ENCODE assay signal across 10 mouse cellular contexts in the genomic region with DNA sequence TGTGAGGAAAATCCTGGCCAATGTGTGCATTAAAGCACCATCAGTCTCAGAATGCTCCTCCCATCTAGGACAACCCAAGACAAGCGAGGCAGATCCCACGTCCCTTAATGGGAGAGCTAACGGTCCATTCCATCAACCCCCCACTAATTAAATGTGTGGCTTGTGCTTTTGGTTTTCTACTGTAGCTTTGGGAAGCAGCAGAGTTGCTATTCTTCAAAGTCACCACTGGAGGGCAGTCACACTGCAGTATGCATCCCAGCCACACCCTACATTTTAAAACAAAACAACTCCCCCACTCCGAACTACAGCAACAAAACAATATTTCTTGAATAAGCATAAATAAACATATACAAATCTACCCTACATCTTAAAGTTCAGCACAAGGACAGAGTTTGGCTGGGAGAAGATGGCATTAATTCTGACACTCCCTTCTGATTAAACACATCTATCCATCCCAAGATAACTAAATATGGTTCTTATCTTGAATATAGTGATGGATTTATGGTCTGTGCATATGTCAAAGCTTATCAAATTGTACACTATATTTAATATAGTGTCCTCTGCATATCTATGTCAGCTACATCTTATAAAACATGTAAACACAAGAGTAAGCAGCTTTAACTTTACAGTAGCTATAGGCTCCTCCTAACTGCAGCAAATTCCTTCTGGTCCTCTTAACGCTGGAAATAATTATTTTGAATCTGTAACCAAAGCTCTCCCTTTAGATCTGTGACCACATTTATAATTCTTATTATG.
A peak's percentile ranks its signal among the peaks of the same experiment; 100 is the strongest.
DNase-seq lines count a peak whose midpoint lies in the region; ATAC-seq and TF ChIP-seq lines count a peak whose summit lies in the region.
"Had no signal": no experiment of that assay in that cellular context is flagged by ENCODE, and none has a peak within 500 bp of the region (broad histone marks: within the 10 kb centered on the region; RNA-seq: fewer than 3 reads in every experiment).

No protein-coding gene starts in this region.

- no peak for DNase-seq in kidney, adult 2 months
- no peak for DNase-seq in kidney, adult 9 months
- DNase-seq in G1E (ENCODE audit: low spot score), result peak; percentile 15
- peak; percentile 86 for DNase-seq in cerebellum, adult 9-10 months
- DNase-seq in ovary, postnatal 14 days (ENCODE audit: low spot score), result no peak

- peak; percentile 70 for ATAC-seq in G1E (ENCODE audit: extremely low read depth, insufficient number of reproducible peaks, low FRiP score, poor library complexity, severe bottlenecking)
- peak; percentile 59 for ATAC-seq in hindbrain, embryonic 16.5 days
- ATAC-seq in neural tube, embryonic 15.5 days (ENCODE audit: low FRiP score), result peak; percentile 77
- ATAC-seq in monocyte, adult 5-6 weeks (replicated peaks; ENCODE audit: insufficient number of reproducible peaks, low FRiP score, low TSS enrichment, poor library complexity, severe bottlenecking), result no peak

- H3K27ac ChIP-seq in kidney, adult 2 months (ENCODE audit: insufficient read depth, low read depth, low read length), result no peak overlapping the region
- no peak overlapping the region; the same call in 1 of the 2 replicates for H3K27ac ChIP-seq in hindbrain, embryonic 16.5 days (ENCODE audit: low read depth, low read length)
- peak overlapping the region; percentile 54 for H3K27ac ChIP-seq in neural tube, embryonic 15.5 days (replicated peaks)

- H3K36me3 ChIP-seq in kidney, adult 2 months (ENCODE audit: control insufficient read depth, insufficient read depth, low read length), result no peaks in the 10 kb centered on the region
- H3K36me3 ChIP-seq in G1E (replicated peaks), result no peaks in the 10 kb centered on the region
- no peaks in the 10 kb centered on the region for H3K36me3 ChIP-seq in hindbrain, embryonic 16.5 days (ENCODE audit: control insufficient read depth, insufficient read depth, low read length)
- no peaks in the 10 kb centered on the region for H3K36me3 ChIP-seq in neural tube, embryonic 15.5 days

- H3K4me2 ChIP-seq in hindbrain, embryonic 16.5 days (ENCODE audit: low read length), result peak overlapping the region; percentile 28
- peak overlapping the region; percentile 28; the same call in 1 of the 2 replicates for H3K4me2 ChIP-seq in neural tube, embryonic 15.5 days

- no peak overlapping the region for H3K9ac ChIP-seq in hindbrain, embryonic 16.5 days (ENCODE audit: low read depth, low read length)
- no peak overlapping the region for H3K9ac ChIP-seq in neural tube, embryonic 15.5 days (replicated peaks)

- peak; percentile 66 for TF ChIP-seq CTCF in kidney, adult 2 months (conservative IDR thresholded peaks at IDR 0.05; ENCODE audit: insufficient read depth, insufficient read length, low read depth, low read length)
- TF ChIP-seq CTCF in G1E (IDR thresholded peaks at IDR 0.05; ENCODE audit: low read depth, low read length), result peak; percentile 92

- no peaks in the 10 kb centered on the region for H3K4me1 ChIP-seq in kidney, adult 2 months (ENCODE audit: control insufficient read depth, insufficient read depth, low read length)
- peaks cover 3% of the 10 kb centered on the region; the same call in 1 of the 2 replicates for H3K4me1 ChIP-seq in G1E (ENCODE audit: insufficient read depth, low read depth, low read length)
- peaks cover 2% of the 10 kb centered on the region; the same call in 1 of the 2 replicates for H3K4me1 ChIP-seq in hindbrain, embryonic 16.5 days (ENCODE audit: control insufficient read depth, insufficient read depth, low read depth, low read length)
- peaks cover 12% of the 10 kb centered on the region; the same call in 1 of the 2 replicates for H3K4me1 ChIP-seq in neural tube, embryonic 15.5 days
- H3K4me1 ChIP-seq: megakaryocyte, embryonic 14.5 days had no signal

- WGBS in kidney, adult 2 months, result 10% methylated on average over 5 of the region's 5 CpGs
- WGBS in hindbrain, embryonic 16.5 days, result 9% methylated on average over 5 of the region's 5 CpGs
- 6% methylated on average over 5 of the region's 5 CpGs for WGBS in neural tube, embryonic 15.5 days

- TF ChIP-seq POLR2A in kidney, adult 2 months (IDR thresholded peaks at IDR 0.05; ENCODE audit: low read depth, low read length), result no peak

- no peaks in the 10 kb centered on the region; the same call in 1 of the 2 replicates for H3K27me3 ChIP-seq in kidney, adult 2 months (replicated peaks; ENCODE audit: control insufficient read depth, insufficient read depth, low read length)
- no peaks in the 10 kb centered on the region for H3K27me3 ChIP-seq in G1E (ENCODE audit: insufficient read depth, low read length)
- no peaks in the 10 kb centered on the region for H3K27me3 ChIP-seq in hindbrain, embryonic 16.5 days (replicated peaks; ENCODE audit: control insufficient read depth, insufficient read depth, low read length)
- H3K27me3 ChIP-seq in neural tube, embryonic 15.5 days (replicated peaks), result no peaks in the 10 kb centered on the region
- H3K27me3 ChIP-seq: megakaryocyte, embryonic 14.5 days had no signal

- H3K4me3 ChIP-seq in kidney, adult 2 months (ENCODE audit: insufficient read depth, low read depth, low read length), result no peak overlapping the region
- no peak overlapping the region for H3K4me3 ChIP-seq in G1E (ENCODE audit: low read depth, low read length)
- no peak overlapping the region for H3K4me3 ChIP-seq in hindbrain, embryonic 16.5 days (ENCODE audit: low read length)
- H3K4me3 ChIP-seq in neural tube, embryonic 15.5 days (replicated peaks), result no peak overlapping the region
- H3K4me3 ChIP-seq: erythroblast, embryonic 14.5 days; megakaryocyte, embryonic 14.5 days had no signal

- H3K9me3 ChIP-seq in G1E (replicated peaks), result no peaks in the 10 kb centered on the region
- no peaks in the 10 kb centered on the region for H3K9me3 ChIP-seq in hindbrain, embryonic 16.5 days (ENCODE audit: control insufficient read depth, low read length)
- no peaks in the 10 kb centered on the region for H3K9me3 ChIP-seq in neural tube, embryonic 15.5 days (replicated peaks)
- H3K9me3 ChIP-seq: megakaryocyte, embryonic 14.5 days had no signal

Comparison
In these comparisons a context has a peak if more than half of its experiments do, and no peak if none do; other contexts are left out.
1. DNase-seq: peak in G1E (single experiment) and cerebellum, adult 9-10 months (single experiment); none in kidney, adult 2 months (single experiment), kidney, adult 9 months (single experiment) and ovary, postnatal 14 days (single experiment).